Mouse (Mus musculus): ENCODE results near the gene Slco4c1. TPM values are rescaled to one million over a fixed set of nuclear protein-coding genes. Genes with fewer than 3 reads are reported as not detected.

Slco4c1 gene
- polyA plus RNA-seq, 1 experiment from 2014 or later, result not detected

DNA sequence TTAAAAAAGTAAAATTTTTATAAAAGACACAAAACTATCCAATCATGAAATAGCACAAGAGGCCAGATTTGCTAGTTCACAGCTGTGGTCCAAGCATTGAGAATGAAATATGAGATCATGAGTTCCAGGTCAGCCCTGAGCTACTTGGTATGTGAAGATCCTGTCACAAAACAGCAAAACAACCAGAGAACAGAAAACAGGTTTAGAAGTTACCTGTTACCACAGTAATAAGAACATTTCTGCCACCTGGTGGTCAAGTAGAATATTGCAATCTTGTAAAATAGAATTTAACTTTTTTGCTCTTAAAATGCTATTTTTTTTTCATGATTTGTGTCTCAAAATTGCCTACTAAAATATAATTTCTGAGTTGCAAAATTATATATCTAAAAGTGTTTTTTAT lies 70.4 kb downstream of the Slco4c1 start:
- Histone ChIP-seq H3K4me2 (ENCODE audit: low read depth, severe bottlenecking) (no peak overlapping the region), H3K9me3 (ENCODE audit: control insufficient read depth, low read length) (no peaks in the 10 kb centered on the region), H3K27me3 (ENCODE audit: control insufficient read depth, insufficient read depth, low read length) (no peaks in the 10 kb centered on the region), H3K9ac (ENCODE audit: low read length) (no peak overlapping the region), H3K36me3 (ENCODE audit: control insufficient read depth, insufficient read depth, low read length) (no peaks in the 10 kb centered on the region), H3K27ac (replicated peaks; ENCODE audit: low read depth, low read length) (no peak overlapping the region), H3K4me3 (ENCODE audit: low read depth, low read length) (no peak overlapping the region), H3K4me1 (ENCODE audit: control insufficient read depth, insufficient read depth, low read length) (no peaks in the 10 kb centered on the region)
- DNase-seq (ENCODE audit: low spot score) (no peak), ATAC-seq (ENCODE audit: insufficient number of reproducible peaks, low FRiP score, low TSS enrichment, low read depth) (no peak)

GRCm38 (mm10) chr1:96794690-96795089 lies 77.3 kb downstream of the Slco4c1 start:
- 60% methylated on average over 4 of the region's 4 CpGs for WGBS

GRCm38 (mm10) chr1:96794290-96794689 lies 77.7 kb downstream of the Slco4c1 start:
- Histone ChIP-seq H3K4me3 (ENCODE audit: low read depth, low read length) (no peak overlapping the region), H3K27ac (replicated peaks; ENCODE audit: low read depth, low read length) (no peak overlapping the region), H3K9me3 (ENCODE audit: control insufficient read depth, low read length) (no peaks in the 10 kb centered on the region), H3K36me3 (ENCODE audit: control insufficient read depth, insufficient read depth, low read length) (no peaks in the 10 kb centered on the region), H3K9ac (ENCODE audit: low read length) (no peak overlapping the region), H3K27me3 (ENCODE audit: control insufficient read depth, insufficient read depth, low read length) (no peaks in the 10 kb centered on the region), H3K4me1 (ENCODE audit: control insufficient read depth, insufficient read depth, low read length) (no peaks in the 10 kb centered on the region), H3K4me2 (ENCODE audit: low read depth, severe bottlenecking) (no peak overlapping the region)
- ATAC-seq (ENCODE audit: insufficient number of reproducible peaks, low FRiP score, low TSS enrichment, low read depth) (no peak), DNase-seq (ENCODE audit: low spot score) (no peak)
- WGBS, result 88% methylated on average over 5 of the region's 5 CpGs

More at GRCm38 (mm10) chr1:96794690-96795089, 77.3 kb downstream of the Slco4c1 start:
- Histone ChIP-seq H3K36me3 (ENCODE audit: control insufficient read depth, insufficient read depth, low read length) (no peaks in the 10 kb centered on the region), H3K27ac (replicated peaks; ENCODE audit: low read depth, low read length) (no peak overlapping the region), H3K4me2 (ENCODE audit: low read depth, severe bottlenecking) (no peak overlapping the region), H3K9ac (ENCODE audit: low read length) (no peak overlapping the region), H3K4me1 (ENCODE audit: control insufficient read depth, insufficient read depth, low read length) (no peaks in the 10 kb centered on the region), H3K4me3 (ENCODE audit: low read depth, low read length) (no peak overlapping the region), H3K9me3 (ENCODE audit: control insufficient read depth, low read length) (no peaks in the 10 kb centered on the region), H3K27me3 (ENCODE audit: control insufficient read depth, insufficient read depth, low read length) (no peaks in the 10 kb centered on the region)
- no peak for ATAC-seq (ENCODE audit: insufficient number of reproducible peaks, low FRiP score, low TSS enrichment, low read depth)
- no peak for DNase-seq (ENCODE audit: low spot score)

DNA sequence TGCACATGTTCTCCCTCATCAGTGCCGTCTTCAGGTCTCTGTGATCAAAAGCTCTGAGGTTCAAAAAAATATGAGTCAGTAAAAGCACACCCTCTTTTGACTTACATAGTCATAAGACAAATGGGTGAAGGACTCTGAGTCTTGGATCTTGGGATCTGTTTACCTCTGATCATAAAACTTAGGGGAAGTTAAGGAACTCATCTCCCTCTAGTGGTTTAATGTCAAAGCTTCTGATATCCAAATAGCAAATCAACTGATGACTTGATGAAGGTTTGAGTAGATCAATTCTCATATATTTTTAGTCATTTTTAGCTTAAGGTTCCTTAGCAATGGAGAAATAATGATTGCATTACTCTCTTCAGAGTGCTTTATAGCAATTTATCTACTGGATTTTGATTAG lies 82.7 kb downstream of the Slco4c1 start:
- Histone ChIP-seq H3K4me3 (ENCODE audit: low read depth, low read length) (no peak overlapping the region), H3K4me2 (ENCODE audit: low read depth, severe bottlenecking) (no peak overlapping the region), H3K36me3 (ENCODE audit: control insufficient read depth, insufficient read depth, low read length) (no peaks in the 10 kb centered on the region), H3K4me1 (ENCODE audit: control insufficient read depth, insufficient read depth, low read length) (no peaks in the 10 kb centered on the region), H3K27ac (replicated peaks; ENCODE audit: low read depth, low read length) (no peak overlapping the region), H3K9ac (ENCODE audit: low read length) (no peak overlapping the region), H3K27me3 (ENCODE audit: control insufficient read depth, insufficient read depth, low read length) (no peaks in the 10 kb centered on the region), H3K9me3 (ENCODE audit: control insufficient read depth, low read length) (no peaks in the 10 kb centered on the region)
- DNase-seq (ENCODE audit: low spot score) (no peak), ATAC-seq (ENCODE audit: insufficient number of reproducible peaks, low FRiP score, low TSS enrichment, low read depth) (no peak)
- WGBS, result 95% methylated on average over 1 of the region's 1 CpGs

DNA sequence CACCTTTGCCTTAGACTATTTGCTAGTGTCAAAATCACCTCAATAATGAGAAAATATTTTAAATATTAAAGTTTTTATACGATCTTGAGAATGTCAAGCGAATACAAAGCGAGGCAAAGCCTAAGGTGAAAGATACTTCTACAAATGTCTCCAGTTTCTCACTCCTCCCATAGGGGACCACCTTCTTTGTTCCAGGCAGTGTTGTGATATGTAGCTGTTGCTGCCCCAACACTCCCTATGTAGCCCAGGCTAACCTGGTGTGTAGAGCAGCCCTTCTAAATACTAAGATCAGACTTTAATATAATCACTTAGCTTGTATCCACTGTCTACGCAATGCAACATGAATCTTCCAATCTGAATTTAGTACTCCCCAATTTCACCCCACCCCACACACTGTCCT lies 97.8 kb downstream of the Slco4c1 start:
- no peak overlapping the region for H3K27ac ChIP-seq (replicated peaks; ENCODE audit: low read depth, low read length)
- H3K4me3 ChIP-seq (ENCODE audit: low read depth, low read length), result no peak overlapping the region
- no peak overlapping the region for H3K9ac ChIP-seq (ENCODE audit: low read length)
- no peaks in the 10 kb centered on the region for H3K27me3 ChIP-seq (ENCODE audit: control insufficient read depth, insufficient read depth, low read length)
- no peaks in the 10 kb centered on the region for H3K36me3 ChIP-seq (ENCODE audit: control insufficient read depth, insufficient read depth, low read length)
- no peaks in the 10 kb centered on the region for H3K4me1 ChIP-seq (ENCODE audit: control insufficient read depth, insufficient read depth, low read length)
- H3K4me2 ChIP-seq (ENCODE audit: low read depth, severe bottlenecking), result no peak overlapping the region
- no peak for DNase-seq (ENCODE audit: low spot score)
- ATAC-seq (ENCODE audit: insufficient number of reproducible peaks, low FRiP score, low TSS enrichment, low read depth), result no peak
- 97% methylated on average over 4 of the region's 4 CpGs for WGBS
- no peaks in the 10 kb centered on the region for H3K9me3 ChIP-seq (ENCODE audit: control insufficient read depth, low read length)

- no peaks in the 10 kb centered on the region for H3K36me3 ChIP-seq (ENCODE audit: control insufficient read depth, insufficient read depth, low read length)
- ATAC-seq (ENCODE audit: insufficient number of reproducible peaks, low FRiP score, low TSS enrichment, low read depth) (no peak), DNase-seq (ENCODE audit: low spot score) (no peak)
- no peak overlapping the region for H3K4me3 ChIP-seq (ENCODE audit: low read depth, low read length)
- no peaks in the 10 kb centered on the region for H3K9me3 ChIP-seq (ENCODE audit: control insufficient read depth, low read length)
- H3K4me1 ChIP-seq (ENCODE audit: control insufficient read depth, insufficient read depth, low read length), result no peaks in the 10 kb centered on the region
- no peak overlapping the region for H3K9ac ChIP-seq (ENCODE audit: low read length)
- no peak overlapping the region for H3K4me2 ChIP-seq (ENCODE audit: low read depth, severe bottlenecking)
- 90% methylated on average over 5 of the region's 5 CpGs for WGBS
- no peak overlapping the region for H3K27ac ChIP-seq (replicated peaks; ENCODE audit: low read depth, low read length)
- no peaks in the 10 kb centered on the region for H3K27me3 ChIP-seq (ENCODE audit: control insufficient read depth, insufficient read depth, low read length)
These were observed 98.3 kb downstream of the Slco4c1 start for GRCm38 (mm10) chr1:96773712-96774111.

- H3K36me3 ChIP-seq (ENCODE audit: control insufficient read depth, insufficient read depth, low read length), result no peaks in the 10 kb centered on the region
- H3K9me3 ChIP-seq (ENCODE audit: control insufficient read depth, low read length), result no peaks in the 10 kb centered on the region
- ATAC-seq (ENCODE audit: insufficient number of reproducible peaks, low FRiP score, low TSS enrichment, low read depth) (no peak), DNase-seq (ENCODE audit: low spot score) (no peak)
- H3K4me2 ChIP-seq (ENCODE audit: low read depth, severe bottlenecking), result no peak overlapping the region
- no peak overlapping the region for H3K4me3 ChIP-seq (ENCODE audit: low read depth, low read length)
- H3K4me1 ChIP-seq (ENCODE audit: control insufficient read depth, insufficient read depth, low read length), result no peaks in the 10 kb centered on the region
- H3K27ac ChIP-seq (replicated peaks; ENCODE audit: low read depth, low read length), result no peak overlapping the region
- WGBS, result 95% methylated on average over 1 of the region's 1 CpGs
- no peaks in the 10 kb centered on the region for H3K27me3 ChIP-seq (ENCODE audit: control insufficient read depth, insufficient read depth, low read length)
- H3K9ac ChIP-seq (ENCODE audit: low read length), result no peak overlapping the region
These were observed 101.7 kb downstream of the Slco4c1 start for GRCm38 (mm10) chr1:96770283-96770682.

- no peaks in the 10 kb centered on the region for H3K36me3 ChIP-seq (ENCODE audit: control insufficient read depth, insufficient read depth, low read length)
- H3K27me3 ChIP-seq (ENCODE audit: control insufficient read depth, insufficient read depth, low read length), result no peaks in the 10 kb centered on the region
- H3K9me3 ChIP-seq (ENCODE audit: control insufficient read depth, low read length), result no peaks in the 10 kb centered on the region
- ATAC-seq (ENCODE audit: insufficient number of reproducible peaks, low FRiP score, low TSS enrichment, low read depth) (no peak), DNase-seq (ENCODE audit: low spot score) (peak; percentile 27)
- no peak overlapping the region for H3K27ac ChIP-seq (replicated peaks; ENCODE audit: low read depth, low read length)
- H3K4me3 ChIP-seq (ENCODE audit: low read depth, low read length), result no peak overlapping the region
- 16% methylated on average over 4 of the region's 4 CpGs for WGBS
- no peak overlapping the region for H3K9ac ChIP-seq (ENCODE audit: low read length)
- no peaks in the 10 kb centered on the region for H3K4me1 ChIP-seq (ENCODE audit: control insufficient read depth, insufficient read depth, low read length)
- no peak overlapping the region for H3K4me2 ChIP-seq (ENCODE audit: low read depth, severe bottlenecking)
These were observed 103.7 kb downstream of the Slco4c1 start for GRCm38 (mm10) chr1:96768264-96768663.

DNA sequence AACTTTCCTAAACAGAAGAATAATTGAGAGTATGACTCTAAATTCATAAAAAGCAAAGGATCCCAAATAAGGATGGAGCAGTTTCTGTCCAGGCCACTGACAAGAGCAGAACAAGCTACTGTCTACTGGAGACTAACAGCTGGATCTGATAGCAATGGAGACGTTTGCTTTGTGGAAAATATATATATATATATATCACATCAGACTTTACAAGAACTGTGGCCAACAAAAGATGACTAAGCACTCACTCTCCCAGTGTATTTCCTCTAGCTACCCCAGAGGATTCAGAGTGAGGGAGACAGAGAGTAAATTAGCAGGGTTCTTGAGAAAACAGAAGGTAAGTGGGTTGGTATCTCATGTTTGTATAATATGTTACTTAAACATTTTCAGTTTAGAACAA lies 105.4 kb downstream of the Slco4c1 start:
- 61% methylated on average over 1 of the region's 1 CpGs for WGBS
- DNase-seq (ENCODE audit: low spot score) (no peak), ATAC-seq (ENCODE audit: insufficient number of reproducible peaks, low FRiP score, low TSS enrichment, low read depth) (no peak)
- Histone ChIP-seq H3K9me3 (ENCODE audit: control insufficient read depth, low read length) (no peaks in the 10 kb centered on the region), H3K27me3 (ENCODE audit: control insufficient read depth, insufficient read depth, low read length) (no peaks in the 10 kb centered on the region), H3K27ac (replicated peaks; ENCODE audit: low read depth, low read length) (no peak overlapping the region), H3K4me2 (ENCODE audit: low read depth, severe bottlenecking) (no peak overlapping the region), H3K9ac (ENCODE audit: low read length) (no peak overlapping the region), H3K4me3 (ENCODE audit: low read depth, low read length) (no peak overlapping the region), H3K36me3 (ENCODE audit: control insufficient read depth, insufficient read depth, low read length) (no peaks in the 10 kb centered on the region), H3K4me1 (ENCODE audit: control insufficient read depth, insufficient read depth, low read length) (no peaks in the 10 kb centered on the region)

Measured in limb, embryonic 11.5 days (tissue).